Mouse (Mus musculus) CD4-positive helper T cell, adult 2 months (primary cell): Measurements from ENCODE around the gene Aadat.
"Not testable (repeated sequence)": the region's sequence is repeated elsewhere in the genome, so short reads cannot be mapped to it uniquely, and the experiment has no call there.

Experiments
- DNase-seq: peaks from one replicate; pipeline ENCODE4 v3.0.0-alpha.2; 2012; ENCODE audit warnings: low read depth, missing footprints, low spot score

Aadat gene

GRCm38 (mm10) chr8:60505653-60506521 lies at the start of gene Aadat:
Gene Aadat, plus strand, starts transcription at chr8:60505932.
- DNase-seq = no peak

DNA sequence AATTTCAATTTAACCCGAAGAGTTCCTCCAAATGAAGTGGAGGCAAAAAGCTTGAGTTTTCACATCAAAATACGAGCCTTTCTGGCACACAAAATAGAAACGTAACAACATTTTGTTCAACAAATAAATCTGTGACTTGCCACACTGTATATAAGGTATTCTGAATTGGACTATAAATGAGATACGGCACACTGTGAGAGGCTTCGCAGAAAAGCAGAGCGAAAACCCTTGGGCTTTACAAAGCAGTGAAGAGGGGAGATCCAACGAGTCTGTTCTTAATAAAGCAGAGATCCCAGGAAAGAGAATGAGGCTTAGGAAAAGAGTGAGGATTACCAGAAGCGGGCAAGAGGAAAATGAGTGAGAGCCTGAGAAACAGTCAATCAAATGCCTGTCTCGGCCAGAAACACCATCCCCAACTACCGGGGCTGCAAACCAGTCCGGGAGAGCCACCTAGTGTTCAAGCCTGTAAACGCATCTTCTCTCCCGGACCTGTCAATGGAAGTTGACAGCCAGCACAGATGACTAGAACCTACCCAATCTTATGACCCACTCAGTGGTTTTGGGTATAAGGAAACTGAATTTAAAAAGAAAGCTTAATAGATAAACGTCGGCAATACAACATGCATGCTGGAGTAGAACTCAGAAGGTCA lies 38.9 kb upstream of the Aadat start:
- DNase-seq = no peak

DNA sequence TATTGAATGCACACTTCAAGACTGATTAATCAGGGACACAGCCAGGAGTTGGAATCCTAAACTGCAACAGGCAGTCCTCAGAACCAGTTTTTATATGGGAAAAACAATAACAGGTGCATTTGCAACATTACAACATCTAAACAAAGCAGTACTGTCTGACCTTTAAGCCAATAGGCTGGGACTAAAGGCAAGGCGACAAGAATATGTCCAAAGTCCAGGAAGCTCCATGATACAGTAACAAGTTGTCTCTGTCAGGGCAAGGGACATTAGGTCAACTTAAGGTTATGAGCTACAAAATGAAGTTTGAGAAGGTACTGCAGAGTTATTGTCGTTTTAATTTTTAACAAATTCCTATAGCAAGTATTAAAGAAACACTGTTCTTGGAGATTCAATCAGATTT lies 15.6 kb upstream of the Aadat start:
- no peak for DNase-seq

- no peak for DNase-seq
Measured at GRCm38 (mm10) chr8:60491871-60492270, 13.9 kb upstream of the Aadat start.

- DNase-seq = no peak
Measured at GRCm38 (mm10) chr8:60492471-60492870, 13.3 kb upstream of the Aadat start.

- DNase-seq = no peak
Measured at GRCm38 (mm10) chr8:60494606-60495005, 11.1 kb upstream of the Aadat start.

DNA sequence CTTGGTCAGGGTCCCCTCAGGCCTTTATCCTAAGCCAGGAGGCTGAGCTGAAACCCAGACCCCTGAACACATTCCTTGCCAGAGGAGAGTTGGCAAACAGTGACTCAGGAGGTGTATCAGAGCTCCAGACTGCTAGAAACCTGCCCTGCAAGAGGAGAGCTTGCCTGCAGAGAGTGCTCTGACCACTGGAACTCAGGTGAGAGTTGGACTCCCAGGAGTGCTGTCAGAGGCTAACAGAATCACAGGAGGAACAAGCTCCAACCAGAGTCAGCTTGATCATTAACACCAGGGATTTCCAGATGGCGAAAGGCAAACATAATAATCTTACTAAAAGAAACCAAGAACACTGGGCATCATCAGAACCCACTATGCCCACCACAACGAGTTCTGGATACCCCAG lies 10.7 kb upstream of the Aadat start:
- not testable (repeated sequence) for DNase-seq

DNA sequence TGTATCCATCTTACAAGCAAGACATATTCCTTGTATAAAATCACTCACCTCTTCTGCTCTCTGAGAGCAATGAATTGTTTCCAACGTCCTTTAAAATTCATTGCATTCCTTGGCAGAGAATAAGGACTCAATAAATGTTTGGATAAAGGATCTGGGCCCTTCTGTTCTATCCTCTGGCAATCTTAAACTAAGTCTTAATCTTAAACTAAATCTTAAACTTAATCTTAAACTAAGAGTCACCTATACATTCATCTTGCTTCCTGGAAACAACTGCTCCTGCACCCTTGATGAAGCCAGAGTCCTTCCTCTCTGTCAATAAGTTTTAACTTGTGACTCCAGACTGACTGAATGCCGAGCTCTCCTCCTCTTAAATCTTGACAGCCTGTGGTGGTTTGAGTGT lies 2.6 kb upstream of the Aadat start, which contains the start of gene Gm10283:
TSS of gene Gm10283 (minus strand) at position 101 of the 400 bp plus-strand sequence.
- no peak for DNase-seq

DNA sequence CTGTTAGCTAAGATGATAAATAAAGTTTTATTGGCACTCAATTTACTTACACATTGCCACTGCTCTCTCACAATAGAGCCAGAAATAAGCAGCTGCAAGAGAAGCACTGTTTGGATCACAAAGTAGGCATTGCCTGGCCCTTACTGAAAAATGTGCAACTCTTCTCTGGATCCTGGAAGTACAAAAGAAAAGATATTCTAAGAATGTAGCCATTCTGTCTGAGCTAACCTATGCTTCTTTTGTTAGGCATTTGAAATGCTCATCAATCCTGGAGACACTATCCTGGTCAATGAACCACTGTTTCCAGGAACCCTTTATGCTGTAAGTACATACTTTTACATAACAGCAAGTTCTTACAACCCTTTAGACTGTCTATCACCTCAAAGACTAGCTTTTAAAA lies 12.6 kb downstream of the Aadat start:
- DNase-seq = no peak

DNA sequence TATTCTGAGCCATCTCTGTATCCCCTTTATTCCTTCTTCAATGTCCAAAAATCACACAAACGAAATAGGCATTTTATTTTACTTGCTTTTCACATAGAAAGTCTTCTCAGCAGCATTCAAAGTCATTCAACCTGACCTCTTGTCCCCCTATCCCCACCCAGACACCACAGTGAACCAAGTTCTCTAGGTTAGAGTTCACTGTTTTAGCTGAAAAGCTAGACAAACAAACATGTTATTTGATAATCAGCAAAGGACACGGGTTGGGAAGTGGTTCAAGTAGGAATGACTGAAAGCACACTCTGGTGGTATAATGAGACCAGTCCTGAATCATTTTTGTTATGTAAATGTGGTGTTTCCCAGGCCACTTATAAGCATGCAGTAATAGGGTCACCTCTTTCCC lies 29.2 kb downstream of the Aadat start:
- no peak for DNase-seq

- DNase-seq = no peak
Measured at GRCm38 (mm10) chr8:60566783-60567182, 61.1 kb downstream of the Aadat start.

- no peak for DNase-seq
Measured at GRCm38 (mm10) chr8:60577231-60577630, 71.5 kb downstream of the Aadat start.

GRCm38 (mm10) chr8:60583369-60583768 lies 77.6 kb downstream of the Aadat start:
- no peak for DNase-seq

- not testable (repeated sequence) for DNase-seq
Measured at GRCm38 (mm10) chr8:60591352-60592105, 85.8 kb downstream of the Aadat start.

DNA sequence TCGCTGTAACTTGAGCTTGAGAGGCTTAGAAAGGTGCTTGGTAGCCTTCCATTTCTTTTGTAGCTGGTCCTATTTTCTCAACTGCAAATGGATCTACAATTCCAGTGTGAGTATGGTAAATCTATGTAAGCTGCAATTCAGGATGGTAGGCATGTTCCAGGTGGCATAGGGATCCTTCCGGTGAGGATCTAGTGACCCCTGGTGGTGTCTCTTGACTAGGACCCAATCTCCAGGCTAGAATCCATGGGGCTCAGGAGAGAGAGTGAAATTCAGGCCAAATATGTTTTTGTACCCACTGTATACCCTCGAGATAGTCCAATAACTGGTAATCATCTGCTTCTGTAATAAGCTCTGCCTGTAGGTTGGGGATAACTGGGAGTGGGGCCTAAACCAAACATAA lies 89.0 kb downstream of the Aadat start:
- DNase-seq = no peak
